33 mouse cellular contexts compared by ENCODE assay signal in genomic region chr4:131372517-131372916, GRCm38 (mm10).
DNase-seq lines count a peak whose midpoint lies in the region; ATAC-seq and TF ChIP-seq lines count a peak whose summit lies in the region.
"Had no signal": no experiment of that assay in that cellular context is flagged by ENCODE, and none has a peak within 500 bp of the region (broad histone marks: within the 10 kb centered on the region; RNA-seq: fewer than 3 reads in every experiment).

No protein-coding gene starts in this region.

- peak overlapping the region; percentile 12; the same call in 1 of the 2 replicates for H3K4me2 ChIP-seq in heart, postnatal 0 days (ENCODE audit: low read depth, low read length)
- H3K4me2 ChIP-seq: embryonic facial prominence, embryonic 13.5 days; hindbrain, embryonic 15.5 days; kidney, embryonic 15.5 days; limb, embryonic 12.5 days; liver, embryonic 15.5 days; neural tube, embryonic 15.5 days had no signal

- no peaks in the 10 kb centered on the region for H3K9me3 ChIP-seq in heart, postnatal 0 days (replicated peaks; ENCODE audit: control insufficient read depth, low read length)
- H3K9me3 ChIP-seq in embryonic facial prominence, embryonic 10.5 days, result no peaks in the 10 kb centered on the region
- H3K9me3 ChIP-seq: embryonic facial prominence, embryonic 13.5 days; forebrain, embryonic 10.5 days; hindbrain, embryonic 15.5 days; kidney, embryonic 15.5 days; limb, embryonic 12.5 days; liver, embryonic 15.5 days; neural tube, embryonic 15.5 days had no signal

- no peak for ATAC-seq in heart, postnatal 0 days (ENCODE audit: insufficient read depth, low read depth)
- ATAC-seq: forebrain, embryonic 16.5 days; inflammation-experienced regulatory T-cells, adult 6 months had no signal

- no peaks in the 10 kb centered on the region for H3K36me3 ChIP-seq in testis, adult 2 months (ENCODE audit: control insufficient read depth, insufficient read depth, low read length)
- no peaks in the 10 kb centered on the region for H3K36me3 ChIP-seq in heart, postnatal 0 days (replicated peaks; ENCODE audit: control insufficient read depth, insufficient read depth, low read length)
- H3K36me3 ChIP-seq in embryonic facial prominence, embryonic 10.5 days (replicated peaks), result no peaks in the 10 kb centered on the region
- H3K36me3 ChIP-seq: embryonic facial prominence, embryonic 13.5 days; forebrain, embryonic 10.5 days; hindbrain, embryonic 15.5 days; kidney, embryonic 15.5 days; limb, embryonic 12.5 days; liver, embryonic 15.5 days; neural tube, embryonic 15.5 days had no signal

- TF ChIP-seq POLR2A in testis, adult 2 months (IDR thresholded peaks at IDR 0.05; ENCODE audit: control insufficient read depth, low read depth, low read length), result no peak

- peak; percentile 92 for DNase-seq in heart, adult 11 months
- no peak for DNase-seq in heart, adult 8-10 months (ENCODE audit: low spot score)
- no peak for DNase-seq in testis, postnatal 14 days (ENCODE audit: low spot score)
- no peak for DNase-seq in heart, postnatal 0 days (ENCODE audit: low spot score)
- DNase-seq in adrenal gland, adult 18-20 months (ENCODE audit: low spot score in 2 of 2), result no peak
- no peak for DNase-seq in kidney, adult 18-20 months
- DNase-seq in embryonic facial prominence, embryonic 10.5 days (ENCODE audit: low spot score), result no peak
- DNase-seq: adrenal gland, postnatal 10 days; cerebellum, adult 11 months; cerebellum, adult 9-11 months; embryo, embryonic 11 days; gastrocnemius, adult 2 months; gastrocnemius, postnatal 36 days; kidney, adult 11 months; kidney, postnatal 36 days; lung, postnatal 10 days; midbrain, embryonic 14.5 days; retina, postnatal 1 day; right cerebral cortex, postnatal 14 days; thymus, postnatal 36 days had no signal

- TF ChIP-seq CTCF in testis, adult 2 months (IDR thresholded peaks at IDR 0.05; ENCODE audit: control insufficient read depth, insufficient read depth, insufficient replicate concordance, low read depth, low read length), result no peak
- TF ChIP-seq CTCF in heart, postnatal 0 days (IDR thresholded peaks at IDR 0.05; ENCODE audit: low read depth), result no peak

- TF ChIP-seq EP300 in heart, postnatal 0 days (IDR thresholded peaks at IDR 0.05; ENCODE audit: low read depth), result no peak

- H3K27ac ChIP-seq in testis, adult 2 months (ENCODE audit: control insufficient read depth, insufficient read depth, low read depth, low read length), result no peak overlapping the region
- no peak overlapping the region for H3K27ac ChIP-seq in heart, postnatal 0 days (ENCODE audit: low read depth)
- H3K27ac ChIP-seq in embryonic facial prominence, embryonic 10.5 days (replicated peaks), result no peak overlapping the region
- H3K27ac ChIP-seq: embryonic facial prominence, embryonic 13.5 days; forebrain, embryonic 10.5 days; gastrocnemius, adult 2 months; hindbrain, embryonic 15.5 days; kidney, embryonic 15.5 days; layer of hippocampus, adult 2 months; left cerebral cortex, adult 2 months; limb, embryonic 12.5 days; liver, embryonic 15.5 days; macrophage; neural tube, embryonic 15.5 days had no signal

- no peaks in the 10 kb centered on the region for H3K27me3 ChIP-seq in testis, adult 2 months (ENCODE audit: control insufficient read depth, insufficient read depth, low read length)
- H3K27me3 ChIP-seq in heart, postnatal 0 days (ENCODE audit: control insufficient read depth, insufficient read depth, low read length), result no peaks in the 10 kb centered on the region
- H3K27me3 ChIP-seq in embryonic facial prominence, embryonic 10.5 days (replicated peaks; ENCODE audit: low read depth, poor library complexity, severe bottlenecking), result peaks cover 54% of the 10 kb centered on the region
- H3K27me3 ChIP-seq: embryonic facial prominence, embryonic 13.5 days; hindbrain, embryonic 15.5 days; kidney, embryonic 15.5 days; liver, embryonic 15.5 days; neural tube, embryonic 15.5 days had no signal

- peaks cover 4% of the 10 kb centered on the region for H3K4me1 ChIP-seq in testis, adult 2 months (ENCODE audit: control insufficient read depth, insufficient read depth, low read length)
- peaks cover 8% of the 10 kb centered on the region; the same call in 1 of the 2 replicates for H3K4me1 ChIP-seq in heart, postnatal 0 days (ENCODE audit: control insufficient read depth, insufficient read depth)
- H3K4me1 ChIP-seq in embryonic facial prominence, embryonic 10.5 days, result peaks cover 29% of the 10 kb centered on the region
- H3K4me1 ChIP-seq: hindbrain, embryonic 15.5 days; liver, embryonic 15.5 days; neural tube, embryonic 15.5 days had no signal

- H3K4me3 ChIP-seq in testis, adult 2 months (ENCODE audit: control insufficient read depth, low read depth, low read length), result peak overlapping the region; percentile 67
- H3K4me3 ChIP-seq in heart, postnatal 0 days (ENCODE audit: low read depth, low read length), result no peak overlapping the region
- H3K4me3 ChIP-seq in embryonic facial prominence, embryonic 10.5 days, result no peak overlapping the region
- H3K4me3 ChIP-seq: embryonic facial prominence, embryonic 13.5 days; forebrain, embryonic 10.5 days; gastrocnemius, adult 2 months; hindbrain, embryonic 15.5 days; kidney, embryonic 15.5 days; layer of hippocampus, adult 2 months; left cerebral cortex, adult 2 months; limb, embryonic 12.5 days; liver, embryonic 15.5 days; neural tube, embryonic 15.5 days had no signal

- H3K9ac ChIP-seq in heart, postnatal 0 days (replicated peaks; ENCODE audit: low read depth, low read length), result no peak overlapping the region
- H3K9ac ChIP-seq: embryonic facial prominence, embryonic 13.5 days; hindbrain, embryonic 15.5 days; kidney, embryonic 15.5 days; limb, embryonic 12.5 days; liver, embryonic 15.5 days; neural tube, embryonic 15.5 days had no signal

- WGBS in heart, postnatal 0 days, result 23% methylated on average over 16 of the region's 16 CpGs
- WGBS in embryonic facial prominence, embryonic 10.5 days, result 84% methylated on average over 16 of the region's 16 CpGs
